Mouse (Mus musculus) midbrain, embryonic 12.5 days (tissue): ENCODE measurements around the gene Bloc1s4. TPM values are rescaled to one million over a fixed set of nuclear protein-coding genes. Genes with fewer than 3 reads are reported as not detected.

Source experiments
- ATAC-seq: fragments of 200-750 bp; cut with Nextera tagmentation; 2 replicates; pipeline ENCODE4 v1.8.0; 2017; ENCODE audit warnings: low read depth, moderate TSS enrichment, moderate library complexity; ENCODE audit not compliant: low FRiP score
- H3K27ac ChIP-seq: fragments of 300-500 bp; sonication (generic); replicated peaks from 2 replicates; pipeline ENCODE4 v1.5.1; 2016; ENCODE audit warnings: mild to moderate bottlenecking
- H3K27me3 ChIP-seq: fragments of 300-500 bp; sonication (generic); 2 replicates; pipeline ENCODE4 v1.6.1; 2016; ENCODE audit warnings: mild to moderate bottlenecking
- H3K36me3 ChIP-seq: fragments of 300-500 bp; sonication (generic); 2 replicates; pipeline ENCODE4 v1.6.1; 2016
- H3K4me1 ChIP-seq: fragments of 300-500 bp; sonication (generic); 2 replicates; pipeline ENCODE4 v1.6.1; 2016
- H3K4me2 ChIP-seq: fragments of 300-500 bp; sonication (generic); replicated peaks from 2 replicates; pipeline ENCODE4 v1.6.1; 2016; ENCODE audit warnings: mild to moderate bottlenecking, moderate library complexity
- H3K4me3 ChIP-seq: fragments of 300-500 bp; sonication (generic); 2 replicates; pipeline ENCODE4 v1.5.1; 2016; ENCODE audit warnings: mild to moderate bottlenecking
- H3K9ac ChIP-seq: fragments of 300-500 bp; sonication (generic); replicated peaks from 2 replicates; pipeline ENCODE4 v1.6.1; 2016; ENCODE audit warnings: mild to moderate bottlenecking, moderate library complexity
- H3K9me3 ChIP-seq: fragments of 300-500 bp; sonication (generic); 2 replicates; pipeline ENCODE4 v1.6.1; 2016; ENCODE audit warnings: mild to moderate bottlenecking
- WGBS: fragments of 180-500 bp; shearing (Covaris S2); methylation state at CpG from one replicate; pipeline ENCODE4 v1.1.7; 2016; 5-methylcytosine and 5-hydroxymethylcytosine counted together
- polyA plus RNA-seq: library from polyadenylated mRNA; unstranded; fragments of >200 nt; fragmentation: Nextera tagmentation; extraction: Ambion mirVana; gene quantifications from 2 replicates; pipeline ENCODE4 v1.2.1, GENCODE M21; 2016

Gene Bloc1s4
- polyA plus RNA-seq, 1 experiment from 2014 or later: 29.1 TPM

DNA sequence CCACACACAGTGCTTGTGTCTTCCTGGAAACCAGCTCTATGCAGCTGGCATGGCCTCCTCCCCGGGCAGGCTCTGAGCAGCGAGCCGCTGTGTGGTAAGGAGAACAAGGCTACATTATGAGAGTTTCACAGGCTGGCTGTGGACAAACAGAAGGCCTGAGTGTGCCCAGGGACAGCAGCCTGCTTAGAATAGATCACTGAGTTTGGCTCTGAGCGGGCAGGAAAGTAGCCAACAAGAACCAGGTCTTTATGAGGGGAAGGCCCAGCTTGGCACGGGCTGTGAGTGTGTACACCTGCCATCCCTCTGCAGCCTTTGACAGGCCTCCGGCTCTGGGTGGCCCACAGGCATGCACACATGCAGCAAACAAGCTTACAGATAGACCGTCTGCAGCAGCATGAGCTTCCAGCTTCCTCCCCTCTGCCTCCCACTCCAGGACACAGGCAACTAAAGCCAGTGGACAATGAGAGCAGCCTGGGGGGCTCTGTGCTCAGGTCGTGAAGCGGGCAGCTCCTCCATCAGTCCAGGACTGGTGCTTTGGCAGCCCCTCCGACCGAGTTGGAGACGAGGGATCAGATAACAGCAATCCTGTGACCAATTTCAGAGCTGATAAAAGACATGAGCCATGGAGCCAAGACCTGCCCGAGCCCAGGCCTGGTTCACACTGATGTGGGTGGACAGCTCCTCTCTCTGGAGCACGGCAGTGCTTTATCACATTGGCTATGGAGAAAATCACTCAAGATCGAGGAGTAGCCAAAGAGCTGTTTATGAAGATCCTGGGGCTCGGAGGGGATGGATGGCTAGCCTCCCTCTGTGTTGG, 9.4 kb downstream of the Bloc1s4 start:
- no peak overlapping the region; the same call in 1 of the 2 replicates for H3K9ac ChIP-seq
- WGBS: 77% methylated on average over 16 of the region's 16 CpGs
- no peak for ATAC-seq
- H3K4me3 ChIP-seq: no peak overlapping the region
- H3K27me3 ChIP-seq: no peaks in the 10 kb centered on the region; the same call in 1 of the 2 replicates
- H3K36me3 ChIP-seq: no peaks in the 10 kb centered on the region
- H3K4me2 ChIP-seq: no peak overlapping the region
- H3K4me1 ChIP-seq: no peaks in the 10 kb centered on the region
- no peak overlapping the region for H3K27ac ChIP-seq
- no peaks in the 10 kb centered on the region for H3K9me3 ChIP-seq

DNA sequence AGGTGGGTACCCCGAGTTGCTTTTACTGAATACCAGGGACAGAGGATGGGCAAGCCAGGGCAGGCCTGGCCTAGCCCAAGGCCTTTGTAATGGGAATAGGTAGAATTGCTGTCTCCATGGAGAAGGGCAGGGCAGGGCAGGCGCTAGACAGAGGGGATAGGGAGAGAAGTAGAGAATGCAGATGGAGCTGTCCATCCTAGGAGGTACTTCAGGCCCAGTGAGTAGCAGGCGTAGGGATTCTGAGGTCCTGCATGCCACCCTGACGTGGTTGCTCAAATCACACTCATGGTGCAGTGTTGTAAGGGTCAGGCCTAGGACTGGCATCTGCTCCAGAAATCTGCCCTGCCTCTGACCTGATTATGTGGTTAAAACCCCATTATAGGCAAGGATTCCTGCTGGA, 10.7 kb downstream of the Bloc1s4 start:
- no peak overlapping the region for H3K4me3 ChIP-seq
- no peaks in the 10 kb centered on the region for H3K36me3 ChIP-seq
- H3K27me3 ChIP-seq: peaks cover 3% of the 10 kb centered on the region; the same call in 1 of the 2 replicates
- H3K9me3 ChIP-seq: no peaks in the 10 kb centered on the region
- H3K4me2 ChIP-seq: no peak overlapping the region
- 63% methylated on average over 4 of the region's 4 CpGs for WGBS
- H3K4me1 ChIP-seq: no peaks in the 10 kb centered on the region
- no peak for ATAC-seq
- H3K9ac ChIP-seq: no peak overlapping the region
- H3K27ac ChIP-seq: no peak overlapping the region

DNA sequence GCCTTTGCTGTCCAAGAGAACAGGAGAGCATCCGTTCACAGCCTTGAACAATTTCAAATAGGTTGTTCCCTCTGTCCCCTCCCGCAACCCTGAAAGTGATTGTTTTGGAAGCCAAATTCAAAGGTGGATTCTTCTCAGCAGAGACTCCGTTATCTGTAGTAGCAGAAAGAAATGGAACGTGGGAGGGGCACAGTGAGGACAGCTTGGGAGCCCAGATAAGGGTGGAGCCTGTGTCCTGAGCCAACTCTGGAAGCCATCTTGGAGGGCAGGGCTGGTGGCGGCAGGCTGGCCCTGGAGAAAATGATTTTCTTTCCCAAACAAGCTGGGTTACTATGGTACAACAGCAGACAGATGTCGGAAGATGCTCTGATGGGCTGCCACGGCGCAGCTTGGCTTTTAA, 12.4 kb downstream of the Bloc1s4 start:
- no peaks in the 10 kb centered on the region for H3K9me3 ChIP-seq
- no peak overlapping the region for H3K27ac ChIP-seq
- H3K4me2 ChIP-seq: no peak overlapping the region
- no peak overlapping the region for H3K4me3 ChIP-seq
- no peaks in the 10 kb centered on the region for H3K4me1 ChIP-seq
- 82% methylated on average over 8 of the region's 8 CpGs for WGBS
- H3K9ac ChIP-seq: no peak overlapping the region
- no peaks in the 10 kb centered on the region for H3K36me3 ChIP-seq
- peaks cover 3% of the 10 kb centered on the region; the same call in 1 of the 2 replicates for H3K27me3 ChIP-seq
- no peak for ATAC-seq

DNA sequence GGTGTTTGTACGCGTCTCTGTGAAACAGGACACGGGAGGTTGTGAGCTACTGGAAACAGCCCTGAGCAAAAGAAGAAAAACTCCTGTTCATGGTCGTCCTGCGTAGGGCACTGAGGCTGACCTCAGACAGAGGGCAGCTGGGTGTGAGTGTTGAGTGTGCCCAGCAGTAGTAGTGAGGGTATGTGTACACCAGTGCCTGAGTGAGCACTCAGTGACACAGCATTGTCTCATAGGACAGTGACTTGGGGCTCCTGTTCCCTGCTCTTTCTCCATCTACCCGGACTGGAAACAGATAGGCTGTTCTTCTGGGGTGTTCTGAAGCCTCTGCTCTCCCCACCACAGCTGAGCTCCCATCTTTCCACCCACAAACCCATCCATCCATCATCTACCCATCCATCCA, 13.3 kb downstream of the Bloc1s4 start:
- 89% methylated on average over 6 of the region's 6 CpGs for WGBS
- Histone ChIP-seq H3K9me3 (no peaks in the 10 kb centered on the region), H3K27ac (no peak overlapping the region), H3K27me3 (peaks cover 3% of the 10 kb centered on the region; the same call in 1 of the 2 replicates), H3K4me3 (no peak overlapping the region), H3K9ac (no peak overlapping the region), H3K36me3 (no peaks in the 10 kb centered on the region), H3K4me1 (no peaks in the 10 kb centered on the region), H3K4me2 (no peak overlapping the region)
- no peak for ATAC-seq

- 0 out of 2 replicates have a peak, but pooled peaks cover 3% of the 10 kb centered on the region for H3K27me3 ChIP-seq
- H3K36me3 ChIP-seq: no peaks in the 10 kb centered on the region
- no peak overlapping the region for H3K4me2 ChIP-seq
- WGBS: 68% methylated on average over 3 of the region's 3 CpGs
- no peak for ATAC-seq
- no peak overlapping the region for H3K27ac ChIP-seq
- H3K9me3 ChIP-seq: no peaks in the 10 kb centered on the region
- no peak overlapping the region for H3K9ac ChIP-seq
- H3K4me1 ChIP-seq: no peaks in the 10 kb centered on the region
- H3K4me3 ChIP-seq: no peak overlapping the region
Observed at GRCm38 (mm10) chr5:36733405-36733804, 15.0 kb downstream of the Bloc1s4 start.

- H3K36me3 ChIP-seq: no peaks in the 10 kb centered on the region
- H3K4me2 ChIP-seq: no peak overlapping the region
- H3K9me3 ChIP-seq: no peaks in the 10 kb centered on the region
- H3K4me3 ChIP-seq: no peak overlapping the region
- no peak overlapping the region for H3K9ac ChIP-seq
- no peak overlapping the region for H3K27ac ChIP-seq
- no peak for ATAC-seq
- H3K4me1 ChIP-seq: no peaks in the 10 kb centered on the region
- 78% methylated on average over 7 of the region's 7 CpGs for WGBS
- 0 out of 2 replicates have a peak, but pooled peaks cover 3% of the 10 kb centered on the region for H3K27me3 ChIP-seq
Observed at GRCm38 (mm10) chr5:36731901-36732652, 16.4 kb downstream of the Bloc1s4 start.

DNA sequence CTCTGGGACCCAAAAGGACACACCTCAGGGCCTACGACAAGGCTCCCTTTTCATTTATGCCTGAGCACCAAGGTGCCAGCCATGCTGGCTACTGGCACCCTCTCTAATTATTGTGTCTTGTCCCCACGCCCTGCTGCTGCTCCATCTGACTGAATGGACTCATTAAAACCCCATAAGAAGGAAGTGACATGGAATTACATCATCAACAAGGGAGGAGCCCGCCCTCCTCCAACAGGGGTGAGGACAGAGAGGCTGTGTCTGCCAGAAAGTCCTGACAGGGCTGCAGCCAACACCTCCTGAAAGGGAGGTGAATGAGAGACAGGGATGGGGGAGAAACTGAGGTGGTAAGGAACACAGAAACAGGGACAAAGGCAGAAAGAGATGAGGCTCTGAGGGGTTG, 17.8 kb downstream of the Bloc1s4 start:
- 73% methylated on average over 3 of the region's 3 CpGs for WGBS
- H3K4me1 ChIP-seq: no peaks in the 10 kb centered on the region
- 0 out of 2 replicates have a peak, but pooled peaks cover 3% of the 10 kb centered on the region for H3K27me3 ChIP-seq
- H3K36me3 ChIP-seq: no peaks in the 10 kb centered on the region
- no peak overlapping the region for H3K4me2 ChIP-seq
- ATAC-seq: no peak
- H3K27ac ChIP-seq: no peak overlapping the region
- no peaks in the 10 kb centered on the region for H3K9me3 ChIP-seq
- H3K9ac ChIP-seq: no peak overlapping the region
- H3K4me3 ChIP-seq: no peak overlapping the region

GRCm38 (mm10) chr5:36729923-36730322, 18.5 kb downstream of the Bloc1s4 start:
- Histone ChIP-seq H3K9ac (no peak overlapping the region), H3K4me3 (no peak overlapping the region), H3K27ac (no peak overlapping the region), H3K36me3 (no peaks in the 10 kb centered on the region), H3K4me2 (no peak overlapping the region), H3K9me3 (no peaks in the 10 kb centered on the region), H3K4me1 (no peaks in the 10 kb centered on the region), H3K27me3 (0 out of 2 replicates have a peak, but pooled peaks cover 3% of the 10 kb centered on the region)
- WGBS: 78% methylated on average over 2 of the region's 2 CpGs
- ATAC-seq: no peak

DNA sequence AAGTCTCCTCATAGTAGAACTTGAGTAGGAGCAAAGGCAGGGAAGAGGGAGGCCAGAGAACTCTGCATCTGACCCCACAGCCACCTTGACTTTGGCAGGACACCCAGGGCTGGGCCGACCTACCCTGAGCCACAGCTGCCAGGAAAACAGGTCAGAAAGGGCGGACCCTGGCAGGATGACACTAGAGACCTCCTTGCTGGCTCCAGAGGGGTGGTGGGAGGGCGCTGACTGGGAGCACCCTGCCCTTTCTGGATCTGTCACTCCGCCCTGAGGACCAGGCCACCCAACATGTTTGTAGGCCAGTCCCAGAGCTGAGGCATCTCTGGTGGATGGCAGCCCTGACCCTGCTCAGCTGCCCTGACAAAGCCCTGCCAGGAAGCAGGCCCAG, 19.4 kb downstream of the Bloc1s4 start:
- H3K9ac ChIP-seq: no peak overlapping the region
- H3K36me3 ChIP-seq: no peaks in the 10 kb centered on the region
- H3K9me3 ChIP-seq: no peaks in the 10 kb centered on the region
- H3K27me3 ChIP-seq: 0 out of 2 replicates have a peak, but pooled peaks cover 3% of the 10 kb centered on the region
- H3K27ac ChIP-seq: no peak overlapping the region
- WGBS: 80% methylated on average over 4 of the region's 4 CpGs
- no peaks in the 10 kb centered on the region for H3K4me1 ChIP-seq
- H3K4me3 ChIP-seq: no peak overlapping the region
- ATAC-seq: no peak
- no peak overlapping the region for H3K4me2 ChIP-seq

DNA sequence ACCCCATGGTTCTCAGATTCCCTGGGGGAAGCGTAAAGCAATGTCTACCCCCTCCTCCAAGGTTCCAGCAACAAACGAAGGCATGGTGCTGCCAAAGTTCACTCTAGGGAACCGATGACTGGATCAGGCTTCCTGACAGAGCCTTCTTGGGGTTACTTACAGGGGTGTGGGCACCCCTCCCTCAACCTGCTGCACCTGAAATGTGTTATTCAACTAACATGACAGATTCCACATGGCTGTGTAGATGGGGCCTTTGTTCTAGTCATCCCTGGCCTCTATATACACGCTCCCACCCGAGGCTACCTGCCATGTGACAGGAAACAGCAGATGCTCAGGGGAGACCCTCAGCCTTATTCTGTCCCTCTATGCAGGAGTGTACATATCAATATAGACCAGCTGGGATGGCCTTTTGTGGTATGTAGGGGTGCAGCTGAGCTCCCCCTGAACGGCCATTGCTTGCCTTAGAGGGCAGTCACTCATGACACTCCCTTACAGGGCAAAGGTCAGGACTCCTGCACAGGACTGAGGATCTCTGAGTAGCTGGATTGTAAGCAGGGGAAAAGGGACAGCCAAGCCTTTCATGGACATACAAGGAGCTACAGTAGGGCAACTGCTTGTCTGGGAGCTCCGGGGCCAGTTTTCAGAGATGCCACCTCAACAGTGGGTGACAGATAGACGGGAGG, 19.9 kb downstream of the Bloc1s4 start:
- H3K9me3 ChIP-seq: no peaks in the 10 kb centered on the region
- H3K4me2 ChIP-seq: no peak overlapping the region
- 0 out of 2 replicates have a peak, but pooled peaks cover 2% of the 10 kb centered on the region for H3K27me3 ChIP-seq
- no peak for ATAC-seq
- 83% methylated on average over 8 of the region's 8 CpGs for WGBS
- no peaks in the 10 kb centered on the region for H3K36me3 ChIP-seq
- H3K9ac ChIP-seq: no peak overlapping the region
- H3K4me3 ChIP-seq: no peak overlapping the region
- no peak overlapping the region for H3K27ac ChIP-seq
- no peaks in the 10 kb centered on the region for H3K4me1 ChIP-seq

DNA sequence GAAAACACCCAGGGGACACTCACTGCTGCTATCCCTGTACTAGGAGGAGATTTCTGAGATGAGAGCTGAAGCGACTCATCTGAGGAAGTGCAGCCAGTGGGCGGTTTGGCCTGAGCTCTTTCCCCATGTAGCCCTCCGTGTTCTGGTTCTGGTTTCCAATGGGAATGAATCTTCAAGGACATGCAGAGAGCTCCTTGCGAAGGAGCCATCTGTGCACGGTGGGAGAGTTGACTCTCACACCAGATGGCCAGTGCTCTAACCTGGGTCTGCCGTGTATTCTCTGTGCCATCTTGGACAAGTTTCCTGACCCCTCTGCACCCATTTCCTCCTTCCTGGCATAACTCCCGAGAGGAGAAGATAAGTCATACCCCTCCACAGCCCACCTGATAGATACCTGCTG, 20.7 kb downstream of the Bloc1s4 start:
- WGBS: 70% methylated on average over 7 of the region's 7 CpGs
- no peaks in the 10 kb centered on the region for H3K36me3 ChIP-seq
- no peak for ATAC-seq
- H3K27me3 ChIP-seq: no peaks in the 10 kb centered on the region
- H3K27ac ChIP-seq: no peak overlapping the region
- no peak overlapping the region for H3K4me2 ChIP-seq
- no peaks in the 10 kb centered on the region for H3K9me3 ChIP-seq
- no peaks in the 10 kb centered on the region for H3K4me1 ChIP-seq
- no peak overlapping the region for H3K4me3 ChIP-seq
- H3K9ac ChIP-seq: no peak overlapping the region

- WGBS: 86% methylated on average over 2 of the region's 2 CpGs
- H3K4me2 ChIP-seq: no peak overlapping the region
- H3K9me3 ChIP-seq: no peaks in the 10 kb centered on the region
- no peak overlapping the region for H3K4me3 ChIP-seq
- no peak overlapping the region for H3K27ac ChIP-seq
- no peak overlapping the region for H3K9ac ChIP-seq
- no peak for ATAC-seq
- no peaks in the 10 kb centered on the region for H3K27me3 ChIP-seq
- no peaks in the 10 kb centered on the region for H3K4me1 ChIP-seq
- H3K36me3 ChIP-seq: no peaks in the 10 kb centered on the region
Observed at GRCm38 (mm10) chr5:36727136-36727535, 21.3 kb downstream of the Bloc1s4 start.
